In the genomic region with DNA sequence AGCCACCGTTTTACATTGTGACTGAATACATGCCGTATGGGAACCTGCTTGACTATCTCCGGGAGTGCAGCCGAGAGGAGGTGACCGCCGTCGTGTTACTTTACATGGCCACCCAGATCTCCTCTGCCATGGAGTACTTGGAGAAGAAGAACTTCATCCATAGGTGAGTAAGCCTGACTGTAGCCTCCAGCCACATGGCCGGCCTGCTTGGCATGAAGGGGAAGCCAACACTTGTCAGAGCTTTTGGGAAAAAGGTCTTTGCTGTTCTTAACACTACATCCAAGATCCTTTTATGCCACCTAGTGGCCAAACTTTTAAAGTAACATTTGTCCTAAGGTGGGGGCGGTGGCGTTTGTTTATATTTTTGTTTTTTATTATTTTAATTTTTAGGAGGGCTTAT, we compare ENCODE assay signal across 8 mouse cellular contexts. TPM values are rescaled to one million over a fixed set of nuclear protein-coding genes. Genes with fewer than 3 reads are reported as not detected.
DNase-seq lines count a peak whose midpoint lies in the region; ATAC-seq and TF ChIP-seq lines count a peak whose summit lies in the region.

No protein-coding gene starts in this region.

- 0 out of 2 replicates have a peak, but pooled peaks have one; percentile 44 for ATAC-seq in forebrain, embryonic 12.5 days (ENCODE audit: low FRiP score)
- no peak; the same call in 1 of the 2 replicates for ATAC-seq in forebrain, embryonic 11.5 days (replicated peaks; ENCODE audit: low FRiP score)
- 0 out of 2 replicates have a peak, but pooled peaks have one; percentile 14 for ATAC-seq in limb, embryonic 15.5 days (ENCODE audit: insufficient number of reproducible peaks, low FRiP score, low TSS enrichment, low read depth)

- TF ChIP-seq POLR2A in thymus, adult 2 months (IDR thresholded peaks at IDR 0.05; ENCODE audit: control insufficient read depth, extremely low read depth, insufficient read depth, low read length, poor library complexity): no peak

- H3K27ac ChIP-seq in forebrain, embryonic 12.5 days: no peak overlapping the region
- H3K27ac ChIP-seq in forebrain, embryonic 11.5 days (ENCODE audit: low read depth, low read length): no peak overlapping the region
- no peak overlapping the region for H3K27ac ChIP-seq in thymus, adult 2 months (ENCODE audit: control insufficient read depth, insufficient read depth, low read length)
- no peak overlapping the region for H3K27ac ChIP-seq in limb, embryonic 15.5 days

- no peak for DNase-seq in forebrain, embryonic 11.5 days (ENCODE audit: low spot score)
- peak; percentile 25 for DNase-seq in thymus, adult 2 months
- DNase-seq in thymus, postnatal 4 days: no peak
- DNase-seq in heart, adult 9 months (ENCODE audit: low spot score in 2 of 2): peak; percentile 38 to 47
- peak; percentile 73 for DNase-seq in splenic B cell, adult 2 months (ENCODE audit: low read depth, low spot score)
- no peak for DNase-seq in layer of hippocampus, adult 18-20 months (ENCODE audit: low spot score in 2 of 2)

- H3K9ac ChIP-seq in forebrain, embryonic 12.5 days: no peak overlapping the region
- no peak overlapping the region for H3K9ac ChIP-seq in forebrain, embryonic 11.5 days (ENCODE audit: low read length)
- H3K9ac ChIP-seq in limb, embryonic 15.5 days: no peak overlapping the region

- no peaks in the 10 kb centered on the region for H3K4me1 ChIP-seq in forebrain, embryonic 12.5 days
- no peaks in the 10 kb centered on the region for H3K4me1 ChIP-seq in forebrain, embryonic 11.5 days (replicated peaks; ENCODE audit: control insufficient read depth, insufficient read depth, low read length)
- H3K4me1 ChIP-seq in thymus, adult 2 months (replicated peaks; ENCODE audit: control insufficient read depth, insufficient read depth, low read length): no peaks in the 10 kb centered on the region
- no peaks in the 10 kb centered on the region for H3K4me1 ChIP-seq in limb, embryonic 15.5 days

- no peaks in the 10 kb centered on the region for H3K9me3 ChIP-seq in forebrain, embryonic 12.5 days
- H3K9me3 ChIP-seq in forebrain, embryonic 11.5 days (ENCODE audit: control insufficient read depth, low read length): no peaks in the 10 kb centered on the region
- no peaks in the 10 kb centered on the region for H3K9me3 ChIP-seq in limb, embryonic 15.5 days

- H3K4me2 ChIP-seq in forebrain, embryonic 12.5 days: no peak overlapping the region
- no peak overlapping the region for H3K4me2 ChIP-seq in forebrain, embryonic 11.5 days (ENCODE audit: low read depth, low read length, severe bottlenecking)
- H3K4me2 ChIP-seq in limb, embryonic 15.5 days: no peak overlapping the region

- H3K4me3 ChIP-seq in forebrain, embryonic 12.5 days (replicated peaks): no peak overlapping the region
- H3K4me3 ChIP-seq in forebrain, embryonic 11.5 days (ENCODE audit: low read depth, low read length): no peak overlapping the region
- H3K4me3 ChIP-seq in thymus, adult 2 months (ENCODE audit: control insufficient read depth, insufficient read depth, low read length): no peak overlapping the region
- no peak overlapping the region for H3K4me3 ChIP-seq in limb, embryonic 15.5 days

- TF ChIP-seq CTCF in thymus, adult 2 months (IDR thresholded peaks at IDR 0.05; ENCODE audit: borderline replicate concordance, control insufficient read depth, extremely low read depth, insufficient read depth, low read length, poor library complexity): 0 out of 2 replicates have a peak, but pooled peaks have one; percentile 25

- H3K27me3 ChIP-seq in forebrain, embryonic 12.5 days: no peaks in the 10 kb centered on the region
- H3K27me3 ChIP-seq in forebrain, embryonic 11.5 days (ENCODE audit: control insufficient read depth, insufficient read depth, low read length): no peaks in the 10 kb centered on the region
- no peaks in the 10 kb centered on the region for H3K27me3 ChIP-seq in thymus, adult 2 months (ENCODE audit: control insufficient read depth, insufficient read depth, low read length)
- H3K27me3 ChIP-seq in limb, embryonic 15.5 days: no peaks in the 10 kb centered on the region
- H3K27me3 ChIP-seq in splenic B cell, adult 2 months (ENCODE audit: control insufficient read depth, insufficient read depth, low read length, poor library complexity, severe bottlenecking): no peaks in the 10 kb centered on the region

- 79% methylated on average over 10 of the region's 10 CpGs for WGBS in forebrain, embryonic 12.5 days
- WGBS in forebrain, embryonic 11.5 days: 82% methylated on average over 10 of the region's 10 CpGs
- WGBS in thymus, adult 2 months: 84% methylated on average over 10 of the region's 10 CpGs
- whole genome bisulfite sequencing in limb, embryonic 15.5 days: 72% methylated on average over 10 of the region's 10 CpGs

- peaks cover 58% of the 10 kb centered on the region for H3K36me3 ChIP-seq in forebrain, embryonic 12.5 days (replicated peaks)
- H3K36me3 ChIP-seq in forebrain, embryonic 11.5 days (ENCODE audit: control insufficient read depth, insufficient read depth, low read length): peaks cover 10% of the 10 kb centered on the region
- H3K36me3 ChIP-seq in thymus, adult 2 months (ENCODE audit: control insufficient read depth, insufficient read depth, low read length): peaks cover 56% of the 10 kb centered on the region
- H3K36me3 ChIP-seq in limb, embryonic 15.5 days: peaks cover 66% of the 10 kb centered on the region
- peaks cover 21% of the 10 kb centered on the region for H3K36me3 ChIP-seq in splenic B cell, adult 2 months (ENCODE audit: control insufficient read depth, insufficient read depth, low read length, poor library complexity, severe bottlenecking)

RNA-seq across cellular contexts. Expression of a gene that starts 41.1 kb away (rescaled TPM):
- 4.1 and 5.3 TPM in 2 replicates for polyA plus RNA-seq in forebrain, embryonic 12.5 days (2016; fragmentation: Nextera tagmentation; extraction: Ambion mirVana)
- 5.2 and 7.8 TPM in 2 replicates for polyA plus RNA-seq in forebrain, embryonic 11.5 days (2014; fragmentation: Nextera tagmentation; extraction: Ambion mirVana)
- 38.2 and 47.2 TPM in 2 replicates for polyA plus RNA-seq in thymus, adult 2 months (2012; rRNA removed)
- 13.6 and 13.9 TPM in 2 replicates for polyA plus RNA-seq in limb, embryonic 15.5 days (2015; fragmentation: Nextera tagmentation; extraction: Ambion mirVana)
- total RNA-seq in layer of hippocampus, adult 18-20 months (2021): 1 to 10 TPM; 7.1 to 7.6 TPM

Comparison
In these comparisons a context has a peak if more than half of its experiments do, and no peak if none do; other contexts are left out.
1. DNase-seq: peak in thymus, adult 2 months (single experiment), heart, adult 9 months (2 of 2) and splenic B cell, adult 2 months (single experiment); none in forebrain, embryonic 11.5 days (single experiment), thymus, postnatal 4 days (single experiment) and layer of hippocampus, adult 18-20 months (0 of 2).